Mouse (Mus musculus) small intestine, adult 2 months (tissue): ENCODE data around the gene Gm13693. TPM values are rescaled to one million over a fixed set of nuclear protein-coding genes. Genes with fewer than 3 reads are reported as not detected.
"Not testable (repeated sequence)": the region's sequence is repeated elsewhere in the genome, so short reads cannot be mapped to it uniquely, and the experiment has no call there.

Experiments used
- H3K27ac ChIP-seq: fragments of 200-500 bp; 2 replicates; pipeline ENCODE4 v1.5.1; 2012; ENCODE audit warnings: low read depth, low read length, control low read depth, inconsistent platforms; ENCODE audit not compliant: insufficient read depth
- H3K27me3 ChIP-seq: fragments of 200-500 bp; 2 replicates; pipeline ENCODE4 v1.6.1; 2012; ENCODE audit warnings: mild to moderate bottlenecking, moderate library complexity, low read length, inconsistent platforms; ENCODE audit not compliant: control insufficient read depth, insufficient read depth
- H3K36me3 ChIP-seq: fragments of 200-500 bp; 2 replicates; pipeline ENCODE4 v1.6.1; 2012; ENCODE audit warnings: mild to moderate bottlenecking, low read length, control low read depth, inconsistent platforms; ENCODE audit not compliant: control insufficient read depth, insufficient read depth
- H3K4me1 ChIP-seq: fragments of 200-500 bp; 2 replicates; pipeline ENCODE4 v1.6.1; 2012; ENCODE audit warnings: low read length, inconsistent platforms, mixed read lengths; ENCODE audit not compliant: control insufficient read depth, insufficient read depth, insufficient read length
- H3K4me3 ChIP-seq: fragments of 200-500 bp; 2 replicates; pipeline ENCODE4 v1.5.1; 2012; ENCODE audit warnings: low read depth, mild to moderate bottlenecking, control low read depth, inconsistent platforms, low read length, moderate library complexity
- CTCF ChIP-seq: fragments of 200-500 bp; IDR thresholded peaks from 2 replicates; pipeline ENCODE4 v1.5.1; 2012; ENCODE audit warnings: low read depth, mild to moderate bottlenecking, control low read depth, inconsistent platforms, low read length, moderate library complexity, mixed read lengths; ENCODE audit not compliant: insufficient replicate concordance, insufficient read length; ENCODE audit errors: extremely low read depth
- POLR2A ChIP-seq: fragments of 200-500 bp; IDR thresholded peaks from 2 replicates; pipeline ENCODE4 v1.6.1; 2012; ENCODE audit warnings: low read depth, mild to moderate bottlenecking, control low read depth, inconsistent platforms, low read length, moderate library complexity
- WGBS: fragments of 180-500 bp; shearing (Covaris S2); methylation state at CpG from one replicate; pipeline ENCODE4 v1.1.7; 2018; 5-methylcytosine and 5-hydroxymethylcytosine counted together
- polyA plus RNA-seq: library from polyadenylated mRNA; depleted of rRNA; stranded (reverse); fragments of >200 nt; gene quantifications from 2 replicates; pipeline ENCODE4 v1.2.3, GENCODE M21; 2012; rRNA removed

The Gm13693 gene
- polyA plus RNA-seq: not detected in 2 replicates

DNA sequence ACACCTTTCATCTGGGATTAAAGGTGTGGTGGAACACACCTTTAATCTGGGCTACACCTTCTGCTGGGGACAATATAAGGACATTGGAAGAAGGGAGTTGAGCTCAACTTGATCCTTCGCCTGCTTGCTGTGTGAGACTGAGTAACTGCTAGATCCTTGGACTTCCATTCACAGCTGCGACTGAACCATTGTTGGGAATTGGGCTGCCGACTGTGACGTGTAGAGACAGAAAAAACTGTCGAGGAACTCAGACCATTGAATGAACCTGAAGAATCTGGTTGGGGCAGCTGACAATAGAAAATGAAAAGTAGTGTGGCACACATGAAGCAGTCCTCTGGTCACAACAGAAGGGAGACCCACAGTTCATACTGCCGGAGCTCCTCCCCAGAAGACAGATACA is at the start of gene Gm13693:
Gene Gm13693, plus strand, starts transcription at position 301 of the 400 bp plus-strand sequence.
- H3K4me1 ChIP-seq, H3K27ac ChIP-seq, H3K27me3 ChIP-seq, H3K4me3 ChIP-seq, H3K36me3 ChIP-seq: not testable (repeated sequence)
- WGBS: no CpG with 5 or more reads among the region's 6 CpGs

DNA sequence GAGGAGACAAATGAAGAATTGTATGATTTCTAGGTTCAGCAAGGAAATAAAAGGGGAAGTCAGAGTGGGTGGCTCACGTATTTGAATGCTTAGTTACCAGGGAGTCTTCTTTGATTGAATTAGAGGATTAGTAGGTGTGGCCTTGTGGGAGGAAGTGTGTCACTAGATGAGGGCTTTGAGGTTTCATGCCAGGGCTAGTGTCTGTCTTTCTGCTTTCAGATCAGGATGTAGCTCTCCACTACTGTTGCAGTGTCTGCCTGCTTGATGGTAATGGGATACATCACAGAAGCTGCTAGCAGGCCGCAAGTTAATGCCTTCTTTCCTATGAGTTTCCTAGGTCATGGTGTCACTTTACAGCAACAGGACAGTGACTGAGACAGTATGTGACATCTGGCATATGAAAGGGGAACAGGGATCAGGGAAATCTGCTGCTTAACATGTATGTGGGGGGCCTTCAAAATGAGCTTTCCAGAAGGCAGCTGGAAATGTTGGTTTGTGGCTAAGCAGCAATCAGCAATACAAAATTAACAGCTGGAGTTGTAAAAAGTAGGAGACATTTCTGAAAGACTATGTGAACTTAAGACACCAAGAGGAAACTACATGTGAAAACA is 31.7 kb upstream of the Gm13693 start:
- TF ChIP-seq POLR2A (no peak), CTCF (no peak)
- 60% methylated on average over 2 of the region's 2 CpGs for WGBS
- Histone ChIP-seq H3K27me3 (no peaks in the 10 kb centered on the region), H3K27ac (no peak overlapping the region), H3K4me1 (no peaks in the 10 kb centered on the region), H3K36me3 (no peaks in the 10 kb centered on the region), H3K4me3 (no peak overlapping the region)

DNA sequence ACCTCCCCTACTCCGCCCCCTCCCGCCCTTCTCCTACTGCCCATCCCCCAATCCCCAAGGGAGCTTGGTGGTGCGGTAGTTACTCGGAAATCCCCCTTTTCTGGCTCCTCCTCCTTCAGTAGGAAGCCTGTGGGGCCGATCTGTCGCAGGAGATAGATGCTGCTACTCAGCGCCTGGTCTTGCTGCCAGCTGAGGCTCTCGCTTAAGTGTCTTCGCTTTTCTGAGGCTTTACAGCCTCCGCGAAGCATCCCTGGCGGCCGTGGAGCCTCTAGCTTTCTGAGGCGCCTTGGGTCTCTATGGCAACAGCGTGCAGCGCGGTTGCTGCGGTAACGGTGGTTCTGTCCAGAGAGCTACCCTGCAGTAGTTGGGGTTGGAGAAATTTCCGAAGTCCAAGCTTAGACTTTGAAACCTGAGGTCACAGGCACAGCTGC is 20.4 kb upstream of the Gm13693 start, which contains the start of gene Zswim2:
Gene Zswim2, minus strand, starts transcription at position 298 of the 431 bp plus-strand sequence.
- no peak for TF ChIP-seq CTCF
- no peak for TF ChIP-seq POLR2A
- Histone ChIP-seq H3K36me3 (no peaks in the 10 kb centered on the region), H3K27ac (no peak within 1 kb of the TSS), H3K4me1 (no peaks in the 10 kb centered on the region), H3K4me3 (peak within 1 kb of the TSS; percentile 6; the same call in 1 of the 2 replicates), H3K27me3 (no peaks in the 10 kb centered on the region)
- 6% methylated on average over 20 of the region's 20 CpGs for WGBS

DNA sequence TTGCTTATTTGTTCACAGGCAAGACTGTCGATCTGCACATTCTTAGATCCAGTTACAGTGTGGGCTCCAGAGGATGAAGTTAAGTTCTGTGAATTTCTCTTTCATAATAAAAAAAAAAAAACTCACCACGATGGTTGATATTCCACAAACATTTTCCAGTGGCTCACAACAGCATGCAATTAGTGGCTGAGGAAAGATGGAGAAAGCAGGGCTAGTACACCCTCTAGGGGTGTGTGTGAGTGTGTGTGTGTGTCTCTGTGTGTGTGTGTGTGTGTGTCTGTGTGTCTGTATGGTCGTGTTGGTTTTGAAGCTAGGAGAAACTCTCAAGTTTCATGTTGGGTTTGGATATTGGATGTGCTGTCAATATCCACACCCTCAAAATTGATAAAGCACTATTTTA is 19.9 kb upstream of the Gm13693 start:
- no peaks in the 10 kb centered on the region for H3K27me3 ChIP-seq
- H3K4me3 ChIP-seq: no peak overlapping the region
- no peak overlapping the region for H3K27ac ChIP-seq
- 42% methylated on average over 3 of the region's 3 CpGs for WGBS
- no peaks in the 10 kb centered on the region for H3K4me1 ChIP-seq
- TF ChIP-seq POLR2A (no peak), CTCF (no peak)
- no peaks in the 10 kb centered on the region for H3K36me3 ChIP-seq

DNA sequence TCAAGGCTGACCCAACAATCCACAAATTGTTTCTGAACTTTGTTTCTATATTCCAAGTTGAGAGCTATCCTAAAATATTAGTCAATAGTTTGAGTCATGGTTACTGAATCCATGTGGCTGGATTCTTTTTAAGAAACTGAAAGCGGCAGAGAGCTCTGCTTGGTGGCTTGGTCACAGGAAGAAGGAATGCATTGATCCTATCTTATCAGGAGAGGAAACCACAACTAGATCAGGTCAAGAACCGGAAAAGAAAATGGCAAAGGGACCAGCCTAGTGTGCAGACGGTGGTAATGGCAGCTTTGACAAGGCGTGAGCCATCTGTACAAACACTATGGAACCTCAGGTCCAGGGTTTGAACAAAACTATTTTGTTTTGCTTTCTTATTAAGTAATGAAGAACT is 19.5 kb upstream of the Gm13693 start:
- TF ChIP-seq CTCF (no peak), POLR2A (no peak)
- H3K27ac ChIP-seq: no peak overlapping the region
- whole genome bisulfite sequencing: 50% methylated on average over 4 of the region's 4 CpGs
- H3K4me3 ChIP-seq: no peak overlapping the region
- no peaks in the 10 kb centered on the region for H3K27me3 ChIP-seq
- no peaks in the 10 kb centered on the region for H3K36me3 ChIP-seq
- H3K4me1 ChIP-seq: no peaks in the 10 kb centered on the region

DNA sequence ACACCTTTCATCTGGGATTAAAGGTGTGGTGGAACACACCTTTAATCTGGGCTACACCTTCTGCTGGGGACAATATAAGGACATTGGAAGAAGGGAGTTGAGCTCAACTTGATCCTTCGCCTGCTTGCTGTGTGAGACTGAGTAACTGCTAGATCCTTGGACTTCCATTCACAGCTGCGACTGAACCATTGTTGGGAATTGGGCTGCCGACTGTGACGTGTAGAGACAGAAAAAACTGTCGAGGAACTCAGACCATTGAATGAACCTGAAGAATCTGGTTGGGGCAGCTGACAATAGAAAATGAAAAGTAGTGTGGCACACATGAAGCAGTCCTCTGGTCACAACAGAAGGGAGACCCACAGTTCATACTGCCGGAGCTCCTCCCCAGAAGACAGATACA is 5.9 kb upstream of the Gm13693 start, which contains the start of gene Gm13698:
Gene Gm13698, plus strand, starts transcription at position 301 of the 400 bp plus-strand sequence.
- not testable (repeated sequence) for H3K4me3 ChIP-seq, H3K36me3 ChIP-seq, H3K27ac ChIP-seq, H3K27me3 ChIP-seq, H3K4me1 ChIP-seq
- no CpG with 5 or more reads among the region's 6 CpGs for WGBS

DNA sequence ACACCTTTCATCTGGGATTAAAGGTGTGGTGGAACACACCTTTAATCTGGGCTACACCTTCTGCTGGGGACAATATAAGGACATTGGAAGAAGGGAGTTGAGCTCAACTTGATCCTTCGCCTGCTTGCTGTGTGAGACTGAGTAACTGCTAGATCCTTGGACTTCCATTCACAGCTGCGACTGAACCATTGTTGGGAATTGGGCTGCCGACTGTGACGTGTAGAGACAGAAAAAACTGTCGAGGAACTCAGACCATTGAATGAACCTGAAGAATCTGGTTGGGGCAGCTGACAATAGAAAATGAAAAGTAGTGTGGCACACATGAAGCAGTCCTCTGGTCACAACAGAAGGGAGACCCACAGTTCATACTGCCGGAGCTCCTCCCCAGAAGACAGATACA is 5.7 kb downstream of the Gm13693 start, which contains the start of gene Gm13695:
Gene Gm13695, plus strand, starts transcription at position 301 of the 400 bp plus-strand sequence.
- not testable (repeated sequence) for H3K27me3 ChIP-seq, H3K4me1 ChIP-seq, H3K27ac ChIP-seq, H3K36me3 ChIP-seq, H3K4me3 ChIP-seq
- WGBS: no CpG with 5 or more reads among the region's 6 CpGs

DNA sequence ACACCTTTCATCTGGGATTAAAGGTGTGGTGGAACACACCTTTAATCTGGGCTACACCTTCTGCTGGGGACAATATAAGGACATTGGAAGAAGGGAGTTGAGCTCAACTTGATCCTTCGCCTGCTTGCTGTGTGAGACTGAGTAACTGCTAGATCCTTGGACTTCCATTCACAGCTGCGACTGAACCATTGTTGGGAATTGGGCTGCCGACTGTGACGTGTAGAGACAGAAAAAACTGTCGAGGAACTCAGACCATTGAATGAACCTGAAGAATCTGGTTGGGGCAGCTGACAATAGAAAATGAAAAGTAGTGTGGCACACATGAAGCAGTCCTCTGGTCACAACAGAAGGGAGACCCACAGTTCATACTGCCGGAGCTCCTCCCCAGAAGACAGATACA is 11.5 kb downstream of the Gm13693 start, which contains the start of gene Gm13696:
Gene Gm13696, plus strand, starts transcription at position 301 of the 400 bp plus-strand sequence.
- H3K4me1 ChIP-seq, H3K4me3 ChIP-seq, H3K27ac ChIP-seq, H3K27me3 ChIP-seq, H3K36me3 ChIP-seq: not testable (repeated sequence)
- no CpG with 5 or more reads among the region's 6 CpGs for WGBS

DNA sequence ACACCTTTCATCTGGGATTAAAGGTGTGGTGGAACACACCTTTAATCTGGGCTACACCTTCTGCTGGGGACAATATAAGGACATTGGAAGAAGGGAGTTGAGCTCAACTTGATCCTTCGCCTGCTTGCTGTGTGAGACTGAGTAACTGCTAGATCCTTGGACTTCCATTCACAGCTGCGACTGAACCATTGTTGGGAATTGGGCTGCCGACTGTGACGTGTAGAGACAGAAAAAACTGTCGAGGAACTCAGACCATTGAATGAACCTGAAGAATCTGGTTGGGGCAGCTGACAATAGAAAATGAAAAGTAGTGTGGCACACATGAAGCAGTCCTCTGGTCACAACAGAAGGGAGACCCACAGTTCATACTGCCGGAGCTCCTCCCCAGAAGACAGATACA is 17.3 kb downstream of the Gm13693 start, which contains the start of gene Gm13694:
Gene Gm13694, plus strand, starts transcription at position 301 of the 400 bp plus-strand sequence.
- not testable (repeated sequence) for H3K27ac ChIP-seq, H3K27me3 ChIP-seq, H3K4me3 ChIP-seq, H3K4me1 ChIP-seq, H3K36me3 ChIP-seq
- no CpG with 5 or more reads among the region's 6 CpGs for WGBS

DNA sequence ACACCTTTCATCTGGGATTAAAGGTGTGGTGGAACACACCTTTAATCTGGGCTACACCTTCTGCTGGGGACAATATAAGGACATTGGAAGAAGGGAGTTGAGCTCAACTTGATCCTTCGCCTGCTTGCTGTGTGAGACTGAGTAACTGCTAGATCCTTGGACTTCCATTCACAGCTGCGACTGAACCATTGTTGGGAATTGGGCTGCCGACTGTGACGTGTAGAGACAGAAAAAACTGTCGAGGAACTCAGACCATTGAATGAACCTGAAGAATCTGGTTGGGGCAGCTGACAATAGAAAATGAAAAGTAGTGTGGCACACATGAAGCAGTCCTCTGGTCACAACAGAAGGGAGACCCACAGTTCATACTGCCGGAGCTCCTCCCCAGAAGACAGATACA is 23.1 kb downstream of the Gm13693 start, which contains the start of gene Gm13697:
Gene Gm13697, plus strand, starts transcription at position 301 of the 400 bp plus-strand sequence.
- not testable (repeated sequence) for H3K36me3 ChIP-seq, H3K4me1 ChIP-seq, H3K27me3 ChIP-seq, H3K27ac ChIP-seq, H3K4me3 ChIP-seq
- no CpG with 5 or more reads among the region's 6 CpGs for WGBS

DNA sequence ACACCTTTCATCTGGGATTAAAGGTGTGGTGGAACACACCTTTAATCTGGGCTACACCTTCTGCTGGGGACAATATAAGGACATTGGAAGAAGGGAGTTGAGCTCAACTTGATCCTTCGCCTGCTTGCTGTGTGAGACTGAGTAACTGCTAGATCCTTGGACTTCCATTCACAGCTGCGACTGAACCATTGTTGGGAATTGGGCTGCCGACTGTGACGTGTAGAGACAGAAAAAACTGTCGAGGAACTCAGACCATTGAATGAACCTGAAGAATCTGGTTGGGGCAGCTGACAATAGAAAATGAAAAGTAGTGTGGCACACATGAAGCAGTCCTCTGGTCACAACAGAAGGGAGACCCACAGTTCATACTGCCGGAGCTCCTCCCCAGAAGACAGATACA is 28.9 kb downstream of the Gm13693 start, which contains the start of gene Gm13691:
Gene Gm13691, plus strand, starts transcription at position 301 of the 400 bp plus-strand sequence.
- WGBS: no CpG with 5 or more reads among the region's 6 CpGs
- H3K4me1 ChIP-seq, H3K27ac ChIP-seq, H3K36me3 ChIP-seq, H3K4me3 ChIP-seq, H3K27me3 ChIP-seq: not testable (repeated sequence)
